Mouse (Mus musculus) kidney, embryonic 14.5 days (tissue): ENCODE data around the gene Lztr1. TPM values are rescaled to one million over a fixed set of nuclear protein-coding genes. Genes with fewer than 3 reads are reported as not detected.

Source experiments
- ATAC-seq: fragments of 200-750 bp; cut with Nextera tagmentation; 2 replicates; pipeline ENCODE4 v1.8.0; 2017; ENCODE audit warnings: moderate number of reproducible peaks, mild to moderate bottlenecking, moderate TSS enrichment, moderate library complexity; ENCODE audit not compliant: low FRiP score, low TSS enrichment
- H3K27ac ChIP-seq: fragments of 300-500 bp; sonication (generic); 2 replicates; pipeline ENCODE4 v1.5.1; 2014; ENCODE audit warnings: low read depth, mild to moderate bottlenecking, low read length, moderate library complexity, mixed read lengths
- H3K27me3 ChIP-seq: fragments of 300-500 bp; sonication (generic); 2 replicates; pipeline ENCODE4 v1.6.1; 2014; ENCODE audit warnings: mild to moderate bottlenecking, low read length; ENCODE audit not compliant: control insufficient read depth, insufficient read depth
- H3K36me3 ChIP-seq: fragments of 300-500 bp; sonication (generic); 2 replicates; pipeline ENCODE4 v1.6.1; 2014; ENCODE audit warnings: low read length, mixed read lengths; ENCODE audit not compliant: control insufficient read depth, insufficient read depth
- H3K4me1 ChIP-seq: fragments of 300-500 bp; sonication (generic); 2 replicates; pipeline ENCODE4 v1.6.1; 2014; ENCODE audit warnings: low read length, mixed read lengths; ENCODE audit not compliant: control insufficient read depth, insufficient read depth
- H3K4me2 ChIP-seq: fragments of 300-500 bp; sonication (generic); replicated peaks from 2 replicates; pipeline ENCODE4 v1.6.1; 2014; ENCODE audit warnings: low read depth, mild to moderate bottlenecking, low read length
- H3K4me3 ChIP-seq: fragments of 300-500 bp; sonication (generic); 2 replicates; pipeline ENCODE4 v1.5.1; 2014; ENCODE audit warnings: mild to moderate bottlenecking, low read length
- H3K9ac ChIP-seq: fragments of 300-500 bp; sonication (generic); 2 replicates; pipeline ENCODE4 v1.6.1; 2014; ENCODE audit warnings: low read depth, mild to moderate bottlenecking, low read length, moderate library complexity
- H3K9me3 ChIP-seq: fragments of 300-500 bp; sonication (generic); 2 replicates; pipeline ENCODE4 v1.6.1; 2016; ENCODE audit warnings: low read length; ENCODE audit not compliant: control insufficient read depth
- WGBS: fragments of 180-500 bp; shearing (Covaris S2); extraction: QIAGEN DNeasy Blood & Tissue Kit; methylation state at CpG from one replicate; pipeline ENCODE4 v1.1.7; 2014; 5-methylcytosine and 5-hydroxymethylcytosine counted together
- polyA plus RNA-seq: library from polyadenylated mRNA; unstranded; fragments of >200 nt; fragmentation: Nextera tagmentation; extraction: Ambion mirVana; gene quantifications from 2 replicates; pipeline ENCODE4 v1.2.1, GENCODE M21; 2014

Lztr1 gene
- polyA plus RNA-seq, 1 experiment from 2014 or later, result 81.4 TPM

- 89% methylated on average over 2 of the region's 2 CpGs for WGBS
- H3K9ac ChIP-seq, result no peak overlapping the region
- H3K4me1 ChIP-seq, result no peaks in the 10 kb centered on the region
- no peak overlapping the region for H3K4me2 ChIP-seq
- peaks cover 74% of the 10 kb centered on the region for H3K36me3 ChIP-seq
- H3K27me3 ChIP-seq, result no peaks in the 10 kb centered on the region
- H3K9me3 ChIP-seq, result no peaks in the 10 kb centered on the region
- ATAC-seq, result no peak
- H3K4me3 ChIP-seq, result no peak overlapping the region
- no peak overlapping the region for H3K27ac ChIP-seq
These were observed 10.4 kb downstream of the Lztr1 start for GRCm38 (mm10) chr16:17518910-17519309.

- 92% methylated on average over 11 of the region's 11 CpGs for whole genome bisulfite sequencing
- ATAC-seq, result no peak
These were observed 15.7 kb downstream of the Lztr1 start for GRCm38 (mm10) chr16:17524156-17524555.

GRCm38 (mm10) chr16:17525524-17525923 is 17.0 kb downstream of the Lztr1 start:
- WGBS, result 79% methylated on average over 3 of the region's 3 CpGs
- Histone ChIP-seq H3K4me1 (peaks cover 7% of the 10 kb centered on the region; the same call in 1 of the 2 replicates), H3K36me3 (peaks cover 81% of the 10 kb centered on the region), H3K4me3 (no peak overlapping the region), H3K9me3 (no peaks in the 10 kb centered on the region), H3K4me2 (no peak overlapping the region), H3K9ac (no peak overlapping the region), H3K27ac (no peak overlapping the region), H3K27me3 (no peaks in the 10 kb centered on the region)
- no peak for ATAC-seq

More at GRCm38 (mm10) chr16:17524156-17524555, 15.7 kb downstream of the Lztr1 start:
- H3K4me2 ChIP-seq, result no peak overlapping the region
- H3K36me3 ChIP-seq, result peaks cover 92% of the 10 kb centered on the region
- H3K4me3 ChIP-seq, result no peak overlapping the region
- H3K27ac ChIP-seq, result no peak overlapping the region
- H3K4me1 ChIP-seq, result no peaks in the 10 kb centered on the region
- H3K9ac ChIP-seq, result no peak overlapping the region
- H3K27me3 ChIP-seq, result no peaks in the 10 kb centered on the region
- H3K9me3 ChIP-seq, result no peaks in the 10 kb centered on the region

GRCm38 (mm10) chr16:17526223-17526622 is 17.7 kb downstream of the Lztr1 start:
- 91% methylated on average over 6 of the region's 6 CpGs for WGBS
- Histone ChIP-seq H3K27ac (no peak overlapping the region), H3K4me3 (no peak overlapping the region), H3K4me2 (no peak overlapping the region), H3K36me3 (peaks cover 74% of the 10 kb centered on the region), H3K9me3 (no peaks in the 10 kb centered on the region), H3K27me3 (no peaks in the 10 kb centered on the region), H3K4me1 (peaks cover 7% of the 10 kb centered on the region; the same call in 1 of the 2 replicates), H3K9ac (no peak overlapping the region)
- ATAC-seq, result no peak

- no peak overlapping the region for H3K27ac ChIP-seq
- H3K9me3 ChIP-seq, result no peaks in the 10 kb centered on the region
These were observed 19.1 kb downstream of the Lztr1 start for GRCm38 (mm10) chr16:17527606-17528005.

GRCm38 (mm10) chr16:17528276-17528675 is 19.8 kb downstream of the Lztr1 start:
- Histone ChIP-seq H3K4me2 (no peak overlapping the region), H3K27ac (no peak overlapping the region), H3K9ac (no peak overlapping the region), H3K36me3 (peaks cover 54% of the 10 kb centered on the region), H3K9me3 (no peaks in the 10 kb centered on the region), H3K27me3 (no peaks in the 10 kb centered on the region), H3K4me3 (no peak overlapping the region), H3K4me1 (peaks cover 12% of the 10 kb centered on the region)
- 90% methylated on average over 13 of the region's 13 CpGs for WGBS
- ATAC-seq, result no peak

More at GRCm38 (mm10) chr16:17527606-17528005, 19.1 kb downstream of the Lztr1 start:
- no peaks in the 10 kb centered on the region for H3K27me3 ChIP-seq
- peaks cover 60% of the 10 kb centered on the region for H3K36me3 ChIP-seq
- H3K9ac ChIP-seq, result no peak overlapping the region
- peaks cover 12% of the 10 kb centered on the region for H3K4me1 ChIP-seq
- H3K4me2 ChIP-seq, result no peak overlapping the region
- no peak for ATAC-seq
- no peak overlapping the region for H3K4me3 ChIP-seq

GRCm38 (mm10) chr16:17529981-17530586 is 21.6 kb downstream of the Lztr1 start:
- Histone ChIP-seq H3K27ac (peak overlapping the region; percentile 95), H3K36me3 (peaks cover 40% of the 10 kb centered on the region), H3K9me3 (no peaks in the 10 kb centered on the region), H3K9ac (peak overlapping the region; percentile 81), H3K27me3 (no peaks in the 10 kb centered on the region), H3K4me2 (peak overlapping the region; percentile 74), H3K4me3 (peak overlapping the region; percentile 67), H3K4me1 (peaks cover 12% of the 10 kb centered on the region)
- peak; percentile 23; the same call in 1 of the 2 replicates for ATAC-seq
- WGBS, result 15% methylated on average over 17 of the region's 17 CpGs

- Histone ChIP-seq H3K4me1 (peaks cover 12% of the 10 kb centered on the region), H3K27me3 (no peaks in the 10 kb centered on the region), H3K4me3 (peak within 1 kb of the TSS; percentile 67), H3K4me2 (peak within 1 kb of the TSS; percentile 74), H3K9me3 (no peaks in the 10 kb centered on the region), H3K27ac (peak within 1 kb of the TSS; percentile 95), H3K36me3 (peaks cover 34% of the 10 kb centered on the region), H3K9ac (peak within 1 kb of the TSS; percentile 81)
- under 1% methylated on average over 67 of the region's 67 CpGs for WGBS
- peak; percentile 95 for ATAC-seq
These were observed 22.3 kb downstream of the Lztr1 start, which contains the start of gene Thap7 for GRCm38 (mm10) chr16:17530640-17531288. Gene Thap7, minus strand, starts transcription at chr16:17531136.

GRCm38 (mm10) chr16:17532271-17532670 is 23.8 kb downstream of the Lztr1 start:
- 49% methylated on average over 4 of the region's 4 CpGs for whole genome bisulfite sequencing
- no peak overlapping the region; the same call in 1 of the 2 replicates for H3K4me2 ChIP-seq

More at GRCm38 (mm10) chr16:17532271-17532670, 23.8 kb downstream of the Lztr1 start:
- Histone ChIP-seq H3K4me3 (no peak overlapping the region), H3K27ac (no peak overlapping the region), H3K27me3 (no peaks in the 10 kb centered on the region), H3K9me3 (no peaks in the 10 kb centered on the region), H3K9ac (no peak overlapping the region), H3K36me3 (peaks cover 19% of the 10 kb centered on the region), H3K4me1 (peaks cover 12% of the 10 kb centered on the region)
- no peak for ATAC-seq
